Mouse (Mus musculus): Measurements from ENCODE around the gene Spo11. TPM values are rescaled to one million over a fixed set of nuclear protein-coding genes. Genes with fewer than 3 reads are reported as not detected.

Spo11 gene
- polyA plus RNA-seq, 1 experiment: 88.7 TPM

GRCm38 (mm10) chr2:172940799-172941163, 36.7 kb upstream of the Spo11 start:
- H3K27ac ChIP-seq (ENCODE audit: control insufficient read depth, insufficient read depth, low read depth, low read length): no peak overlapping the region
- peaks cover 16% of the 10 kb centered on the region for H3K4me1 ChIP-seq (ENCODE audit: control insufficient read depth, insufficient read depth, low read length)
- H3K27me3 ChIP-seq (ENCODE audit: control insufficient read depth, insufficient read depth, low read length): no peaks in the 10 kb centered on the region
- no peaks in the 10 kb centered on the region for H3K36me3 ChIP-seq (ENCODE audit: control insufficient read depth, insufficient read depth, low read length)
- TF ChIP-seq POLR2A (IDR thresholded peaks at IDR 0.05; ENCODE audit: control insufficient read depth, low read depth, low read length): no peak
- no peak for TF ChIP-seq CTCF (IDR thresholded peaks at IDR 0.05; ENCODE audit: control insufficient read depth, insufficient read depth, insufficient replicate concordance, low read depth, low read length)
- H3K4me3 ChIP-seq (ENCODE audit: control insufficient read depth, low read depth, low read length): peak overlapping the region; percentile 39

- Histone ChIP-seq H3K4me1 (ENCODE audit: control insufficient read depth, insufficient read depth, low read length) (no peaks in the 10 kb centered on the region), H3K4me3 (ENCODE audit: control insufficient read depth, low read depth, low read length) (no peak overlapping the region), H3K36me3 (ENCODE audit: control insufficient read depth, insufficient read depth, low read length) (no peaks in the 10 kb centered on the region), H3K27me3 (ENCODE audit: control insufficient read depth, insufficient read depth, low read length) (no peaks in the 10 kb centered on the region), H3K27ac (ENCODE audit: control insufficient read depth, insufficient read depth, low read depth, low read length) (no peak overlapping the region)
- TF ChIP-seq CTCF (IDR thresholded peaks at IDR 0.05; ENCODE audit: control insufficient read depth, insufficient read depth, insufficient replicate concordance, low read depth, low read length) (peak; percentile 32; the same call in 1 of the 2 replicates), POLR2A (IDR thresholded peaks at IDR 0.05; ENCODE audit: control insufficient read depth, low read depth, low read length) (no peak)
Observed at GRCm38 (mm10) chr2:172949051-172949450, 28.4 kb upstream of the Spo11 start.

- Histone ChIP-seq H3K4me3 (ENCODE audit: control insufficient read depth, low read depth, low read length) (no peak overlapping the region), H3K27ac (ENCODE audit: control insufficient read depth, insufficient read depth, low read depth, low read length) (no peak overlapping the region), H3K4me1 (ENCODE audit: control insufficient read depth, insufficient read depth, low read length) (no peaks in the 10 kb centered on the region), H3K36me3 (ENCODE audit: control insufficient read depth, insufficient read depth, low read length) (no peaks in the 10 kb centered on the region), H3K27me3 (ENCODE audit: control insufficient read depth, insufficient read depth, low read length) (no peaks in the 10 kb centered on the region)
- no peak for TF ChIP-seq CTCF (IDR thresholded peaks at IDR 0.05; ENCODE audit: control insufficient read depth, insufficient read depth, insufficient replicate concordance, low read depth, low read length)
- no peak for TF ChIP-seq POLR2A (IDR thresholded peaks at IDR 0.05; ENCODE audit: control insufficient read depth, low read depth, low read length)
Observed at GRCm38 (mm10) chr2:172950119-172950676, 27.3 kb upstream of the Spo11 start.

DNA sequence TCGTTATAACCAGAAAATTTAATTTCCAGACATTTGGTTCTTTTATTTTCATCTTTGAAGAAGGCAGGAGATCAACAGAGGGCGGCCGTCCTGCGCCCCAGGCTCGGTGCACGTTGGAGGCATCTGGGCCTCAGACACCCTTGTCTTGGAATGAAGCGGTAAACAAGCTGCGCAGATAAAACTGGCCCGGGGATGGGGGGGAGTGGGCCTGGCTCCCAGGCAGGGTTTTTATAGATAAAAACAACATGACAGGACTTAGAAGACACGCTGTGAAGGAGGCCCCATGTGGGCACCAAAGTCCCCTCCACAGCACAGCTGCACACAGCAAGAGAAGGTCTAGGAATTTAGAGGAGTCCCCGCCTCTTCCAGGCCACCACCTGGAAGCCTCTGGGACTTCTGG, 26.8 kb upstream of the Spo11 start:
- TF ChIP-seq POLR2A (IDR thresholded peaks at IDR 0.05; ENCODE audit: control insufficient read depth, low read depth, low read length): no peak
- no peak for TF ChIP-seq CTCF (IDR thresholded peaks at IDR 0.05; ENCODE audit: control insufficient read depth, insufficient read depth, insufficient replicate concordance, low read depth, low read length)
- no peak overlapping the region for H3K4me3 ChIP-seq (ENCODE audit: control insufficient read depth, low read depth, low read length)
- no peak overlapping the region for H3K27ac ChIP-seq (ENCODE audit: control insufficient read depth, insufficient read depth, low read depth, low read length)
- H3K27me3 ChIP-seq (ENCODE audit: control insufficient read depth, insufficient read depth, low read length): no peaks in the 10 kb centered on the region
- no peaks in the 10 kb centered on the region for H3K36me3 ChIP-seq (ENCODE audit: control insufficient read depth, insufficient read depth, low read length)
- no peaks in the 10 kb centered on the region for H3K4me1 ChIP-seq (ENCODE audit: control insufficient read depth, insufficient read depth, low read length)

- Histone ChIP-seq H3K27me3 (ENCODE audit: control insufficient read depth, insufficient read depth, low read length) (no peaks in the 10 kb centered on the region), H3K4me1 (ENCODE audit: control insufficient read depth, insufficient read depth, low read length) (no peaks in the 10 kb centered on the region), H3K36me3 (ENCODE audit: control insufficient read depth, insufficient read depth, low read length) (no peaks in the 10 kb centered on the region), H3K4me3 (ENCODE audit: control insufficient read depth, low read depth, low read length) (no peak overlapping the region), H3K27ac (ENCODE audit: control insufficient read depth, insufficient read depth, low read depth, low read length) (no peak overlapping the region)
- no peak for TF ChIP-seq POLR2A (IDR thresholded peaks at IDR 0.05; ENCODE audit: control insufficient read depth, low read depth, low read length)
- TF ChIP-seq CTCF (IDR thresholded peaks at IDR 0.05; ENCODE audit: control insufficient read depth, insufficient read depth, insufficient replicate concordance, low read depth, low read length): no peak
Observed at GRCm38 (mm10) chr2:172951976-172952375, 25.5 kb upstream of the Spo11 start.

- TF ChIP-seq CTCF (IDR thresholded peaks at IDR 0.05; ENCODE audit: control insufficient read depth, insufficient read depth, insufficient replicate concordance, low read depth, low read length) (no peak), POLR2A (IDR thresholded peaks at IDR 0.05; ENCODE audit: control insufficient read depth, low read depth, low read length) (no peak)
- H3K27ac ChIP-seq (ENCODE audit: control insufficient read depth, insufficient read depth, low read depth, low read length): no peak overlapping the region
- H3K4me3 ChIP-seq (ENCODE audit: control insufficient read depth, low read depth, low read length): no peak overlapping the region
- H3K27me3 ChIP-seq (ENCODE audit: control insufficient read depth, insufficient read depth, low read length): no peaks in the 10 kb centered on the region
- H3K4me1 ChIP-seq (ENCODE audit: control insufficient read depth, insufficient read depth, low read length): no peaks in the 10 kb centered on the region; the same call in 1 of the 2 replicates
- H3K36me3 ChIP-seq (ENCODE audit: control insufficient read depth, insufficient read depth, low read length): no peaks in the 10 kb centered on the region
Observed at GRCm38 (mm10) chr2:172958579-172958978, 18.9 kb upstream of the Spo11 start.

DNA sequence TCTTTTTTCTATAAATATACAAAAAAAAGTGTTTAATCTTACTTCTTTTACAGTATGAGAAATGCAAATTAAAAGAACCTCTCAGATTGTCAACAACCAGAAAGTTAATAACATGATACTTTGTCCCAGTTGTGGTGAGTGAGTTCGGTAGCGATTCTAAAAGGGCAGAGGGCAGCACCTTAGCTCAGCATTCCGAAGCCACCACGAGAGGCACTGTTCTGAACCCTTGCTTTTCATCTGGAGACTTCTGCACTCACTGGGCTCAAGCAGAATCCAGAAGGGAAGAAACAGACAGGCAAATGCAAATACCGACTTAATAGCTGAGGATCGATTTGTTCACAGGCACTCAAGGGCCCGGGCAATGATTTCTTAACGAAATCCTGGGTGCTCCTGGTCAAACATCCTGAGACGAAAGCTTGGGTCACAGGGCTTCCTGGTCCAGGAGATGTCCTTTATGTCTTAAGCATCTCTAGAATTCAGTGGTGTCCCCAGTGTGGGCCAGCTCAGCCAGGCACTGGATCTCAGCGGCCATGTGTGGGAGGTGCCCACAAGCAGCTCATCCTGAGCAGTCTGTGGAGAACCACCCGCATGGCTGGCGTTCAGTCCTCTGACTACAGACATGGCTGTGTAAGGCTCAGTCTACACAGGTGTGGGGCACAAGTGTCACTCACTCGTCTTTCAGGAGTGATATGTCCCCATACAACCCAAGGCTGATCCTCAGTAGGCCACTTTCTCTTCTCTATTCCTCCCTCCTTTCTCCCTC, 18.3 kb upstream of the Spo11 start:
- H3K27me3 ChIP-seq (ENCODE audit: control insufficient read depth, insufficient read depth, low read length): no peaks in the 10 kb centered on the region
- no peak overlapping the region for H3K4me3 ChIP-seq (ENCODE audit: control insufficient read depth, low read depth, low read length)
- TF ChIP-seq POLR2A (IDR thresholded peaks at IDR 0.05; ENCODE audit: control insufficient read depth, low read depth, low read length): no peak
- no peak for TF ChIP-seq CTCF (IDR thresholded peaks at IDR 0.05; ENCODE audit: control insufficient read depth, insufficient read depth, insufficient replicate concordance, low read depth, low read length)
- H3K27ac ChIP-seq (ENCODE audit: control insufficient read depth, insufficient read depth, low read depth, low read length): no peak overlapping the region
- H3K4me1 ChIP-seq (ENCODE audit: control insufficient read depth, insufficient read depth, low read length): no peaks in the 10 kb centered on the region; the same call in 1 of the 2 replicates
- no peaks in the 10 kb centered on the region for H3K36me3 ChIP-seq (ENCODE audit: control insufficient read depth, insufficient read depth, low read length)

All from testis, adult 2 months (tissue).